Mouse (Mus musculus): ENCODE results near the gene Gm8159.
"Not testable (repeated sequence)": the region's sequence is repeated elsewhere in the genome, so short reads cannot be mapped to it uniquely, and the experiment has no call there.

Gm8159 gene

GRCm38 (mm10) chr14:4632052-4632451 is at the start of gene Gm8159:
TSS of gene Gm8159 (plus strand) at chr14:4632352.
- DNase-seq (ENCODE audit: low spot score): not testable (repeated sequence)

GRCm38 (mm10) chr14:4649309-4649708 is 17.2 kb downstream of the Gm8159 start:
- not testable (repeated sequence) for DNase-seq (ENCODE audit: low spot score)

GRCm38 (mm10) chr14:4650324-4650723 is 18.2 kb downstream of the Gm8159 start:
- not testable (repeated sequence) for DNase-seq (ENCODE audit: low spot score)

- DNase-seq (ENCODE audit: low spot score): not testable (repeated sequence)
Measured at GRCm38 (mm10) chr14:4663892-4664291, 31.7 kb downstream of the Gm8159 start, which contains the start of gene Gm3239. TSS of gene Gm3239 (plus strand) at chr14:4664192.

Data from ovary, postnatal 14 days (tissue).